Mouse (Mus musculus) heart, postnatal 0 days (tissue): ENCODE data around the gene Adprhl2.

ENCODE experiments used
- CTCF ChIP-seq: IDR thresholded peaks from 2 replicates; pipeline ENCODE4 v1.5.1; 2016; ENCODE audit warnings: antibody characterized with exemption, control low read depth, low read depth
- EP300 ChIP-seq: IDR thresholded peaks from 2 replicates; pipeline ENCODE4 v1.6.1; 2016; ENCODE audit warnings: antibody characterized with exemption, low read depth

GRCm38 (mm10) chr4:126310344-126310743 lies 11.2 kb downstream of the Adprhl2 start:
- no peak for TF ChIP-seq CTCF
- no peak for TF ChIP-seq EP300
